Mouse (Mus musculus): ENCODE data around the gene Gm10715. TPM values are rescaled to one million over a fixed set of nuclear protein-coding genes. Genes with fewer than 3 reads are reported as not detected.
A peak's percentile ranks its signal among the peaks of the same experiment; 100 is the strongest.
"Not testable (repeated sequence)": the region's sequence is repeated elsewhere in the genome, so short reads cannot be mapped to it uniquely, and the experiment has no call there.

Gene Gm10715
- polyA plus RNA-seq, 1 experiment, result not detected

- H3K4me1 ChIP-seq (ENCODE audit: control insufficient read depth, insufficient read depth, low read length); H3K36me3 ChIP-seq (ENCODE audit: control insufficient read depth, insufficient read depth, low read length); H3K27me3 ChIP-seq (replicated peaks; ENCODE audit: control insufficient read depth, insufficient read depth, low read length); H3K4me3 ChIP-seq (ENCODE audit: insufficient read depth, low read depth, low read length); DNase-seq; H3K27ac ChIP-seq (ENCODE audit: insufficient read depth, low read depth, low read length): not testable (repeated sequence)
- WGBS, result 80% methylated on average over 5 of the region's 5 CpGs
These were observed 10.5 kb upstream of the Gm10715 start for GRCm38 (mm10) chr9:3026136-3026535.

- not testable (repeated sequence) for H3K27me3 ChIP-seq (replicated peaks; ENCODE audit: control insufficient read depth, insufficient read depth, low read length); DNase-seq; H3K27ac ChIP-seq (ENCODE audit: insufficient read depth, low read depth, low read length); H3K4me3 ChIP-seq (ENCODE audit: insufficient read depth, low read depth, low read length); H3K4me1 ChIP-seq (ENCODE audit: control insufficient read depth, insufficient read depth, low read length); H3K36me3 ChIP-seq (ENCODE audit: control insufficient read depth, insufficient read depth, low read length)
- WGBS, result 71% methylated on average over 9 of the region's 9 CpGs
These were observed 9.9 kb upstream of the Gm10715 start for GRCm38 (mm10) chr9:3026741-3027140.

- H3K36me3 ChIP-seq (ENCODE audit: control insufficient read depth, insufficient read depth, low read length); H3K27me3 ChIP-seq (replicated peaks; ENCODE audit: control insufficient read depth, insufficient read depth, low read length); H3K27ac ChIP-seq (ENCODE audit: insufficient read depth, low read depth, low read length); H3K4me3 ChIP-seq (ENCODE audit: insufficient read depth, low read depth, low read length); H3K4me1 ChIP-seq (ENCODE audit: control insufficient read depth, insufficient read depth, low read length); DNase-seq: not testable (repeated sequence)
- WGBS, result 73% methylated on average over 9 of the region's 9 CpGs
These were observed 9.5 kb upstream of the Gm10715 start for GRCm38 (mm10) chr9:3027200-3027599.

GRCm38 (mm10) chr9:3029276-3030000 lies 7.2 kb upstream of the Gm10715 start:
- 69% methylated on average over 14 of the region's 16 CpGs for WGBS
- H3K27me3 ChIP-seq (replicated peaks; ENCODE audit: control insufficient read depth, insufficient read depth, low read length); H3K36me3 ChIP-seq (ENCODE audit: control insufficient read depth, insufficient read depth, low read length); H3K4me1 ChIP-seq (ENCODE audit: control insufficient read depth, insufficient read depth, low read length); H3K4me3 ChIP-seq (ENCODE audit: insufficient read depth, low read depth, low read length); H3K27ac ChIP-seq (ENCODE audit: insufficient read depth, low read depth, low read length): not testable (repeated sequence)
- peak; percentile 45 for DNase-seq

GRCm38 (mm10) chr9:3030677-3031318 lies 5.9 kb upstream of the Gm10715 start:
- H3K4me3 ChIP-seq (ENCODE audit: insufficient read depth, low read depth, low read length); H3K4me1 ChIP-seq (ENCODE audit: control insufficient read depth, insufficient read depth, low read length); DNase-seq; H3K27me3 ChIP-seq (replicated peaks; ENCODE audit: control insufficient read depth, insufficient read depth, low read length); H3K27ac ChIP-seq (ENCODE audit: insufficient read depth, low read depth, low read length); H3K36me3 ChIP-seq (ENCODE audit: control insufficient read depth, insufficient read depth, low read length): not testable (repeated sequence)
- WGBS, result 70% methylated on average over 3 of the region's 10 CpGs

- not testable (repeated sequence) for H3K27ac ChIP-seq (ENCODE audit: insufficient read depth, low read depth, low read length); H3K4me3 ChIP-seq (ENCODE audit: insufficient read depth, low read depth, low read length); H3K36me3 ChIP-seq (ENCODE audit: control insufficient read depth, insufficient read depth, low read length); H3K4me1 ChIP-seq (ENCODE audit: control insufficient read depth, insufficient read depth, low read length); DNase-seq; H3K27me3 ChIP-seq (replicated peaks; ENCODE audit: control insufficient read depth, insufficient read depth, low read length)
- WGBS, result 47% methylated on average over 1 of the region's 8 CpGs
These were observed 2.4 kb upstream of the Gm10715 start, which contains the start of gene Gm17535 for GRCm38 (mm10) chr9:3034299-3034698. Gm17535 (plus strand) TSS chr9:3034599.

GRCm38 (mm10) chr9:3038161-3038560 lies 1.5 kb downstream of the Gm10715 start:
- DNase-seq; H3K27ac ChIP-seq (ENCODE audit: insufficient read depth, low read depth, low read length); H3K4me1 ChIP-seq (ENCODE audit: control insufficient read depth, insufficient read depth, low read length); H3K36me3 ChIP-seq (ENCODE audit: control insufficient read depth, insufficient read depth, low read length); H3K4me3 ChIP-seq (ENCODE audit: insufficient read depth, low read depth, low read length); H3K27me3 ChIP-seq (replicated peaks; ENCODE audit: control insufficient read depth, insufficient read depth, low read length): not testable (repeated sequence)
- WGBS, result 72% methylated on average over 4 of the region's 4 CpGs

Other genes starting within 250 kb of the Gm10715 start
- gene Gm10722, start 36.0 kb upstream of the Gm10715 start, polyA plus RNA-seq (2012; rRNA removed), result not detected in 2 replicates
- not detected in 2 replicates for gene Gm11168, start 33.5 kb upstream of the Gm10715 start, polyA plus RNA-seq (2012; rRNA removed)
- not detected in 2 replicates for gene Gm10721, start 23.7 kb upstream of the Gm10715 start, polyA plus RNA-seq (2012; rRNA removed)
- gene Gm10720, start 21.2 kb upstream of the Gm10715 start, polyA plus RNA-seq (2012; rRNA removed), result not detected in 2 replicates
- gene Gm10719, start 19.5 kb upstream of the Gm10715 start, polyA plus RNA-seq (2012; rRNA removed), result not detected in 2 replicates
- gene Gm10718, start 13.3 kb upstream of the Gm10715 start, polyA plus RNA-seq (2012; rRNA removed), result not detected in 2 replicates
- not detected in 2 replicates for gene Gm10717, start 11.5 kb upstream of the Gm10715 start, polyA plus RNA-seq (2012; rRNA removed)
- not detected in 2 replicates for gene Gm17535, start 2.3 kb upstream of the Gm10715 start, polyA plus RNA-seq (2012; rRNA removed)